Mouse (Mus musculus) inflammation-experienced regulatory T-cells, adult 6 months (primary cell): Measurements from ENCODE around the gene Metap2. TPM values are rescaled to one million over a fixed set of nuclear protein-coding genes. Genes with fewer than 3 reads are reported as not detected.
"Not testable (repeated sequence)": the region's sequence is repeated elsewhere in the genome, so short reads cannot be mapped to it uniquely, and the experiment has no call there.

Source experiments
- ATAC-seq: one replicate; pipeline ENCODE4 v1.8.0; 2017
- polyA plus RNA-seq, 3 experiments: library from polyadenylated mRNA; unstranded; fragments of 100-300 nt; shearing (Covaris generic); gene quantifications; one replicate each; pipeline ENCODE4 v1.2.1; 2017

Gene Metap2
- polyA plus RNA-seq, 3 experiments from 2014 or later, result 177 to 252 (median 239) TPM

DNA sequence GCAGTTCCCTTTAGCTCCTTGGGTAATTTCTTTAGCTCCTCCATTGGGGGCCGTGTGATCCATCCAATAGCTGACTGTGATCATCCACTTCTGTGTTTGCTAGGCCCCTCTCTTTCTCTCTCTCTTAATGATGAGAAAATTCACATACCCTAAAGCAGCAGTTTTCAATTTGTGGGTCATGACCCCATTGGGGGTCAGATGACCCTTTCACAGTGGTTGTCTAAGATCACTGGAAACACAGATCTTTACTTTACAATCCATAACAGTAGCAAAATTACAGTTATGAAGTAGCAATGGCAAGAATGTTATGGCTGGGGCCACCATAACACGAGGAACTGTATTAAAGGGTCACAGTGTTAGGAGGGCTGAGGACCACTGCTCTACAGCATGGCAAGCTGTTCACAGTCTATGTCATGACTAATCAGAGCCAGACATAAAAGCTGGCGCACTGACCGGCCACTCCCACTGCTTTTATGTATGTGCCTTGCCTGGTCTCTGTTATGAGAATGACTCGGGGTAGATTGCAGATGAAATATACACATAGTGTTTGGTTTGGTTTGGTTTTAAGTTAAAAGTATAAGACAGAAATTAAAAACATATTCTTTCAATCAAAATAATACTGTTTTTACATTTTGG, 13.0 kb upstream of the Metap2 start:
- no peak for ATAC-seq

DNA sequence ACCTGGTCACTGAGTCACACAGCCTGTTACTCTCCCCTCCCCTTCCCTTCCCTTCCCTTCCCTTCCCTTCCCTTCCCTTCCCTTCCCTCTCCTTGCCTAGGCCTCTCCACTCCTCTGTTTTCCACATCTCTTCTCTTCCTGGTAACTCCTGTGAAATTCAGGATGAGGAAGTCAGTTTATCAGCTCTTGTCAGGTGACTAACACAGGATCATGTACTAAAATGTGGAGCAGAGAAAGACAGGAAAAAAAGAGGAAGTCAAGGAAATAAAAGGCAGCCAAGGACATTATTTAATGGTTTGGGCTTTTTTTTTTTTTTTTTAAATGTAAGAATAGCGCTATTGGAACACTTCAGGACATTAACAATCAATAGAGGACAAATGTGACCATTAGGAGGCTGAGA, 12.1 kb upstream of the Metap2 start:
- no peak for ATAC-seq

DNA sequence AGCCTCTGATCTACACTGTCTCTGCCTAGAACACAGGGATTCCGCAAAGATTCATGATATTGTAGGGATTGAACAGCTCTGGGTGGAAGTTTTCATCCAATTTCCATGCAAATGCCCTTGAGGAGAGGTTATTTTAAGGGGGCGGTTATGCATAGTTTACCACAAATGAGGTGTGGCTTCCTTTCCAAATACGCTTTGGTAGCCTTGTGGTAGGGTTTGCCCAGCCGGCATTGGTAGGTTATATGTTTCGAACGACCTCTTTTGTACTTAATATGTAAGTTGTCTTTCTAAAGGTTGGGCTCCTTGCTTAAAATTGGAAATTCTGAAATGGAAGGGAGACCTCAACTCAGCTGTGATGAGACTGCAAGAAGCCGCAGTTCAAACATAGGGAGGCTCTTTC, 11.6 kb upstream of the Metap2 start:
- no peak for ATAC-seq

DNA sequence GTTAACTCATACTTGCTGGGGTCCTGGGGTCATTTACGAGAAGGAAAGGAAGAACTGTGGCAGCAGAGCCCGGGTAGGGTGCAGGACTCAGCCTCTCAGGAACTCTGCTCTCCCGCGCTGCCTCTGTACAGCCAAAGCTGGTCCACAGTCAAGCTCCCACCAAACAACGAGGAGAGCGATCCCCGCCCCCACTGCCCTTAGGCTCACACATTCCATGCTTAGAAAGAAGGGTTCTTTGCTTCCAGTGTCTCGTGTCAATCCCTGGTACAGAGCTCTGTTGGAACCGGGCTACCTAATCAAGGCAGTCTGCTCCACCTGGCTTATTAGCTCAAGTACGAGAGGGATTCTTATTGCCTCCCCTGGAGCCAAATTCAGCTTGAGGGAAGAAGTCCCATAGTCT, 10.5 kb upstream of the Metap2 start:
- ATAC-seq, result no peak

DNA sequence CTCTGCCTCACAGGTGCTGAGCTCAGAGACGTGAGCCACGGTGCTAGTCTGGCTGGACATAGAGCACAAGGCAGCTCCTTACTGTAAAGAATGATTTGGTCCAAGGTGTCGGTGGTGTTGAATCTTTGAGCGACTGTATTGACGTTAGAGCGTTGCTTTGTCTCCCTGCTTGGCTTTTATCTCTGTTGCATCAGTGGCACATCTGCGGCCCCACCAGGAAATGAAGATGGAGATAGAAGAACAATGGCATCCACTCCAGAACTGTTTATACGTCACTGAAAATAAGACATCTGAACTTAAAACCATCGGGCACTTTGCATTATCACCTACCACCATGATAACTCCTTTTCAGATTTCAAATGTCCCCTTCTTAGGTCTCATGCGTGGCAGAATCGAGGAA, 3.0 kb upstream of the Metap2 start:
- no peak for ATAC-seq

DNA sequence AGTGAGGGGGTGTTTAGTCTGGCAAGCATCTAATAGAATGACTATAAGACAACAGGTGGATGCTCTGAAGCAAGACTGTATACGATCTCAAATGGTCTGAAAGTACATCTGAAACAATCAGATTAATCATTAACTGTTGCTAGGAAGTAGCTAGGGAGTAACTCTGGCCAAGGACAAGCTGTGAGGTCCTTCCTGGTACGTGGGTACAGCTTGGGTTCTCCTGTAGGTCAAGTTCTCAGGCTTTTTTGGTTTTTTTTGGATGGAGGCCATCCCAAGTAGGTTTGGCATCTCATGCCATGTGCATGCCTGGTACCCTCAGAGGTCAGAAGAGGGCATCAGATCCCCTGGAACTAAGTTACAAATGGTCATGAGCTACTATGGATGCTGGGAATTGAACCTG, 2.4 kb upstream of the Metap2 start:
- ATAC-seq, result no peak

DNA sequence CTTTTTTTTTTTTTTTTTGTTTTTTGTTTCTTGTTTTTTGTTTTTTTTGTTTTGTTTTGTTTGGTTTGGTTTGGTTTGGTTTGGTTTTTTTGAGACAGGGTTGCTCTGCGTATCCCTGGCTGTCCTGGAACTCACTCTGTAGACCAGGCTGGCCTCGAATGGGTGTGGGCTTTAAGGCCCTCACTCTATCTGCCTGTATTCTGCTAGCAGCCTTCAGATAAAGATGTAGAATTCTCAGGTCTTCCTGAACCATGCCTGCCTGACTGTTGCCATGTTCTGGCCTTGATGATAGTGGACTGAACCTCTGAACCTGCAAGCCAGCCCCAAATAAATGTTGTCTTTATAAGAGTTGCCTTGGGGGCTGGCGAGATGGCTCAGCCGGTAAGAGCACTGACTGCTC, 4.3 kb downstream of the Metap2 start:
- ATAC-seq, result no peak

DNA sequence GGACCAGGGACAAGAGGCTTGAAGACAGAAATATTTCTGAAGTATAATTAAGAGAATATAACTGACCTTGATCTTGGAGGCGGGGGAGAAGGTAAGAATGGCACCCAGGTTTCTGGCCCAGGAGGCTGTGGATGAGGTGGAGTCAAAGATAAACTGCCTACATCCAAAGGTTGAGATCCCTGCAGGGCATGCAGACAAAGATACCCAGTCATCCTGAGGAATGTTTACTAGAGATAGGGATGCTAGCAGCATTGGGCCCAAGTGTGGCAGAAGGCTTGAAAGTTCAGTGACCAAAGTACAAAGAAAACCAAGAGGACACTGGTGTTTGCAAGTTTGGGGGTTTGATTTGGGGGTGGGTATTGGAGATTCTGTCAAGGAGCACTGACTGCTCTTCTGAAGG, 5.9 kb downstream of the Metap2 start:
- ATAC-seq, result no peak

DNA sequence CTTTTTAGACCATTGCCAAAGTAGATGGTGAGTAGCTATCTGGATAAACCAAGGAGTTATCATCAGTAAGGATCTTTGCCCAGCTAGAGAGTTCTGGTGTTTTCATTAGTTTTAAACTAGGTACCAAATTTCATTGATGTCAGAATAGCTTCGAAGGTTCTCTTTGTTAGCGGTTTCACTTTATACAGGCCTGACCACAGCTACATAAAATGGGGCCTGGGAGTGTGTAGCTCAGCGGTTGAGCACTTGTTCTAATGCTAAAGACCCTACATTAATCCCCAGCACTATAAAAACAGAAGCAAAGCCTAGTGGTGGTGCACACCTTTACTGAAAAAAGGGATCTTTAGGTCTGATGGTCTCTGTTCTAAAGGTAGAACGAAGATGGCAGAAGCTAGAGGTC, 6.3 kb downstream of the Metap2 start:
- ATAC-seq, result no peak

DNA sequence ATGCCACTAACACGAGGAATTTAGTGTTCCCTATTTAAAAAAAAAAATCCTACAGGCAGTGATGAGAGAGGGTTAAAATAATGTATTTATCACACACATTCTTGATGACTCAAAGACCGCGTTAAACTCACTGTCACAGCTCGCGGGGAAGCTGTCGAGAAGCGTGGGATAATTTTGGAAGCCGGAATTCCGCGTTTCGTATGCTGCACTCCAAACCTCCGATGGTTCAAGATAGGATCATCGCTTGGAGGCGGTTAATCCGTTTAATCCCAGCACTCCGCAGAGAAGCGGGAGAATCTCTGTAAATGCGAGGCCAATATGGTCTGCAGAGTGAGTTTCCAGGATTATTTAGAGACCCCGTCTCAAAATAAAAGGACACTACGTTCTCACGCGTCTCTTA, 6.9 kb downstream of the Metap2 start:
- ATAC-seq, result peak; percentile 37

DNA sequence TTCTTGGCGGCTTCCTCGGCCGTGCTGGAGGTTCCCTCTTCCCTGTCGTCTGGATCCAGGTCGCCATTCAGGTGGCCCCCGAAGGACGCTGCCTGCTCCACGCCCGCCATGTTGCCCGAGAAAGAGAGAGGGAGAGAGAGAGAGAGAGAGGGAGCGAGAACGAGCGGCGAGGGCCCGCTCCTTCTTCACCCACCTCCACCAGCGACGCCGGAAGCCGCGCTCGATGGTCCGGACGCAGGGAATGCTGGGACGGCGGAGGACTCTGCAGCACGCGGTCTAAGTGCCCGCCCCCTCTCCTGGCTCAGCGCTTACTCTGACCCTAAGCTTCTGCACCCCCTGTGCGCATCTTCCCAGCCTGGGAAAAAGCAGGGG, 7.3 kb downstream of the Metap2 start:
- ATAC-seq, result peak; percentile 94

DNA sequence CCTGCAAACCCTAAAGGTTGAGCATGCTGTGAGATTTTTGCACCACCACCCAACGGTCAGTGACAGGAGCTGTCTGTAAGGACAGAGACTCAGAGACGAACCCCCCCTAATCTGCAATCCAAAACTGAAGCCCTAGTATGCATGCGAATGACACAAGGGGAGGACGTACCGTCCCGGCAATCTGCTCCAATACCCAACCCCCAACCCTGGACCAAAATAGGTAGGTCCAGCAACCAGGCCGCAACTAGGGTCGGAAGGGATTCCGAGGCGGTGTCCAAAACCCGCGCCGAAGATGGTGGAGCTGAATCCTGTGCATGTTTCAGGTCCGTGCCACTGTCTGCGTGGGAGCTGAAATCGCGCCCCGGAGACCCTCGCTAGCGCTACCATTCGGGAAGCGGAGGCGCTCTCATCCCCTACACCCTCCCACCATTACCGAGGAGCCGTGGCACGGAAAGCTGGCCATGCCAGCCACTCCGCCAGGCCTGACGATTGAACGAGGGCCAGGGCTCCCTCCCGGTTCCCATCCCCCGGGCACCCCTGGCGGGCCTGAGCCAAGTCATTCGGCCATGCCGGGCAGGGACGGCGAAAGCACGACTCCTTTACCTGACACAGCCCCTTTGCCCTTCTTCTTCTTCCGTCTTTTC, 7.8 kb downstream of the Metap2 start:
- ATAC-seq, result peak; percentile 26

DNA sequence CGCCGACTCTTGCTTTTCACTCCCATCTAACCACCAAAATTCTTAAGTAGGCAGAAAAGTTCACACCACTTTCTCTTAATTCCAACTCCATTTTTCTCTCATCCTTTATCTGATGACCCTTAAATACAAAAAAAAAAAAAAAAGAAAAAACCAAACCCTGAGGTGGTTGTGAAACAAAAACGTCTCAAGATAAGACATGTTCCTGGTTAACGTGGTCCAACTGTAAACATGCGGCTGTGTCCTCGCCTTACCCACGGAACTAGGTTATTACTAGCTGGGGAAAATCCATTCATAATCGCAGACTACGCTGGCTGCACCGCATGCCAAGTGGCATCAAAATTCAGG, 8.3 kb downstream of the Metap2 start:
- ATAC-seq, result no peak

DNA sequence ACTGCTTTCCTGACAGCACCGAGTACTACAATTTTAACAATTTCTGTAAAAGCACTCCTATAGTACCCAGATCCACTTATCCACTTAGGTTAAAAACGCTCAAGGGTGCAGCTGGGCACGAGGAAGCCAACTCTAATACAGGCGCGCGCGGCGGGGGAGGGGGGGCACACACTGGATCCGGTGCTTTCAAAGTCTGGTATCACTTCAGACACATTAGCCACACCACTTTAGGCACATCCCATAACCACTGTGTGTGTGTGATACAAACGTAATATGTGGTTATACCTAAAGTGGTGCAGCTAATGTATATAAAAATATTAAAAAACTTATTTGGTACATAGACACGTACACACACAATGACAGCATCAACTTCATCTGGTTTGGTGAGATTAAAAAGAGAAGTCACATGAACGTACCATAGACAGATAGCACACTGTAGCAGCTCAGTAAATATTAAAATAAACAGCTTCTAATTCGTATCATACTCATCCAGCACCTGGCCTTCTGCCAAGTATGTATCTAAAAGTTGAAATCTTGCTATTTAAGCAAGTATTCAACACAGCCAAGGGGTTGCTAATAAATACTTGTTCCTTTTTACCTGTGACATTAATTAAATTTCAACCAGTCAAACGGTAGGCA, 10.9 kb downstream of the Metap2 start:
- ATAC-seq, result no peak

DNA sequence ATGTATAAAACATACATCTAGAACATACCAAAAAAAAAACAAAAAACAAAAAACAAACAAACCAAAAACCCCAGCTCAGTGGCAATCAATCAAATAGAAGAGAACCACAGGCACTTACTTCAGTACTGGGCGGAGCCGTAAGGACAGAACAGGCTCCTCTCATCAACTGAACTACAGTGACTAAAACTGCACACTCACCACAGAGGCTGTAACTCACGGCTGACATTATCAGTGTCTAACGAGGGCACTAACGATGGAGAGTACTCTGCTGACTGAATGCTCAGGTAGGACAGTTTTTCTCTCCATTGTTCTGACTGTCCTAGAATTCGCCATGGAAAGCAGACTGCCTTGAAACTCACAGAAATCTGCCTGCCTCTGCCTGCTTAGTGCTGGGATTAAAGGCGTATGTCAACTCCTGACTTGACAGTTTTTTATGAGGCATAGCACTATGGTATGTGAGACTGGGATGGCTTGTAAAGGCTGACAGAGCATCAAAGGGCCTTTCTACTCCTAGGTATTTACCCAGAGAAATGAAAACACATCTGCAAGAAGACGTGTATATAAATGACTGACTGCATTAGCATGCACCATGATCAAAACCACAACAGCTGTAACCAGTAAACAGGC, 14.0 kb downstream of the Metap2 start:
- peak; percentile 23 for ATAC-seq

DNA sequence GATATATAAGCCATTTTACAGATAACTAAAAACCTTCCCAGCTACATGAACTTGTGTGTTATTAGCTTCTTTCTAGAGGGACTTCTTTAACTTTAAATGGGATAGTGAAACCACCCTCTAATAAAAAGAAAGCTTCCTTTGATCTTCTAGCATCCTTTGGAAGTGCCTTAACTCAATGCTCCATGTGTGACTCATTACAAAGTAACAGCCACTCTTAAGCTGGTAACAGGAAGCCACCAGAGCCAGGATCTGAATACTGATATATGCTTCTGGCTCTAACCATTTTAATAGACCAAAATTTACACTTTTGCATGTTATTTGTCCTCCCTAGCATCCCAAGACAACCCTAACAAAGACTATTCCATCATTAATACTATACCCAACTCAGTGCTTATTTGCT, 15.0 kb downstream of the Metap2 start:
- ATAC-seq, result peak; percentile 63

DNA sequence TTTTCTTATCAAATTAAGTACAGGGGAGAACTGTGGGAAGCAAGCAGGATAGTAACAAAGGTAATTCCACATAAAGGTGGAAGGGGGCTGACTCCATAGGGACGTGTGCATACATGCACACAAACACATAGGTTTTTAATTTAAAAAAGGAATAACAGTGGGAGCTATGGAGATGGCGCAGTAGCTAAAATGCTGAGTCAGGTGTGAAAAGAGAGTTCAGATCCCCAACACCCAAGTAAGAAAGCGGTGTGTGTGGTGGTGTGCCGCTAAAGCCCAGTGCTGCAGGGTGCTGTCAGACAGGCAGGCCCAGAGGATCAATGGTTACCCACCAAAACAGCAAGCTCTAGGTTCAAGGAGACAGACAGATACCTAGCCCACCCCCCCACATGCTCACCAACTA, 18.2 kb downstream of the Metap2 start:
- ATAC-seq, result no peak

DNA sequence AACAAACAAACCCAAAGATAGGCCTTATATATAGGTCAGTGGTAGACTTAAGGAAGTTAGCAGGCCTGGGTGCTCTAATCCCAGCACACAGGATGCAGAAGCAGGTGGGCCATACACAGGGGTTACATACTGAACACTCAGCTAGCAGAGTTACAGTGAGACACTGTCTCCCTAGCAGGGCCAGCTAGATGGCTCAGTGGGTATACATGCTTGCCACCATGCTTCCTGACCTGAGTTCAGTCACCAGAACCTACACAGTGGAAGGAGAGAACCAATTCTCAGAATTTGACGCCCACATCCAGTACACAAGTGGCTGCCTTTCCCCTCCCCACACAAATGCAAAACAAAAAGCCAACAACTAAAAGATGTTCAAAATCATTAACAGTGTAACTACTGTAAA, 20.1 kb downstream of the Metap2 start:
- peak; percentile 63 for ATAC-seq

DNA sequence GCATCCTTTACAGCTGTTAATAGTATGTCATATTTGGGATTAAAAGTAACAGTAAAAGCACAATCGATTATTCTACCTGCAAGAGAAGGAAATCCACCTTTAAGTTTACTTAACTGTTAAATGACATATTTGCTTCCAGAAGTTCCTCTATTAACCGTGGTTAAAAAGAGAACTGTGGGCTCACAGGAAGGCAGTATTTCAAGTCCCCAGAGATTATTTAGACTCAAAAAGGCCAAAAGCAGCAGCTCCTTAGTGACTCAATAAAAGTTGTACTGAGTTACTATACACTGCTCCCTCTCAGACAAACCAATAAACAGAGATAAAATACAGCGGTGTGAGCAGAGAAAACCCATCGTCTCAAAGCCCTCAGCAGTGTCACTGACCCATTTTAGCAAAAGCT, 28.0 kb downstream of the Metap2 start:
- ATAC-seq, result no peak

DNA sequence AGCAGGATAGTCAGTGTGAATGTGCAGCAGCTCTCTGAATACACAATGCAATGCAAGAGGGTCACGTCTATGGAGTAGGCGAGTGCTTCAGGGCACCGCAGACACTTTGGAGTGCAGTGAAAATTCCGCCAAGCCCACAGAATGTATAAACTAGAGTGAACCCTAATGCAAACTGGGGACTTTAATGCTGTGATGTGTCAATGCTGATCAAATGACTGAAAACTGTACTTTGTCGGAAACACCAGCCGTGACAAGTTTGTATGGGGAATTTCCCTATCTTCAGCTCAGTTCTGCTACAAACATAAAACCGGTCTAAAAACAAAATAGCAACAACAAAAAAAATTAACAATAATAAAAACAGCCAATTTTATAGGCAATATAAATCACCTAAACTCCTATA, 28.5 kb downstream of the Metap2 start:
- ATAC-seq, result peak; percentile 84

DNA sequence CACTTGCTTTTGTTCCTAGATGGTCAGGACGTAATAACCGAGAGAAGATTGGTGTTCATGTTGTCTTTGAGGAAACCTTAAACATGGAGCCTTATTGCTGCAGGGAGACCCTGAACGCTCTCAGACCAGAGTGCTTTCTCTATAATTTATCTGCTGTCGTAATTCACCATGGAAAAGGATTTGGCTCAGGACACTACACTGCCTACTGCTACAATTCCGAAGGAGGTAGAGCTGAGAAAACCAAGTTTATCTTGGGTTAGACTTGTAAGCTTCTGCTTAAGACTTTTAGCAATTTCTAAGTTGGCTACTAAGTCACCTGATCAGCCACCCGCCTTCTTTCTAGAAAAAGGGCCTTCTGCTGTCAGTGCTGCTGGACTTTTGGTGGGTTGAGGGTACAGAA, 40.8 kb downstream of the Metap2 start:
- no peak for ATAC-seq

DNA sequence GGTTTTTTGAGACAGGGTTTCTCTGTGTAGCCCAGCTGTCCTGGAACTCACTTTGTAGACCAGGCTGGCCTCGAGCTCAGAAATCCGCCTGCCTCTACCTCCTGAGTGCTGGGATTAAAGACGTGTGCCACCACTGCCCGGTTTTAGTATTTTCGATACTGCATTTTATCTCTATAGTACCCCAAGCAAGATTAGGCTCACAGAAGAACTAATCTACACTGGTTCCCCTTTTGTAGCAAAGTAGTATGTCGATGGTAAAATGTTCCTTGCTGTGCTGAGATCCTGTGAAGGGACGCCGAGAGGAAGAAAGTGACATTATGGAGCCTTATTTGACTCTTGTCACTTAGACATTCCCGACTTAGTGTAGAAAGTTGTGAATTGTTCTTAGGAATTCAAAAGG, 41.8 kb downstream of the Metap2 start:
- no peak for ATAC-seq

DNA sequence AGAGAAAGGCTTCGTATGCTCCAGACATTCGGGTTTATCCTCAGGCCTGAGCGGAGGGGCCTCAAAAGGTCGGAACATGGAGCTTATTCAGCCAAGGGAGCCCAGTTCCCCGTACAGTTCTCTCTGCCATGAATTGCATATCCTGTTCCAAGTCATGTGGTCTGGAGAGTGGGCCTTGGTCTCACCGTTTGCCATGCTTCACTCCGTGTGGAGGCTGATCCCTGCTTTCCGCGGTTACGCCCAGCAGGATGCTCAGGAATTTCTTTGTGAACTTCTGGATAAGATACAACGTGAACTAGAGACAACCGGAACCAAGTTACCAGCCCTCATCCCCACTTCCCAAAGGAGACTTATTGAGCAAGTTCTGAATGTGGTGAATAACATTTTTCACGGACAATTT, 50.2 kb downstream of the Metap2 start:
- ATAC-seq, result no peak

DNA sequence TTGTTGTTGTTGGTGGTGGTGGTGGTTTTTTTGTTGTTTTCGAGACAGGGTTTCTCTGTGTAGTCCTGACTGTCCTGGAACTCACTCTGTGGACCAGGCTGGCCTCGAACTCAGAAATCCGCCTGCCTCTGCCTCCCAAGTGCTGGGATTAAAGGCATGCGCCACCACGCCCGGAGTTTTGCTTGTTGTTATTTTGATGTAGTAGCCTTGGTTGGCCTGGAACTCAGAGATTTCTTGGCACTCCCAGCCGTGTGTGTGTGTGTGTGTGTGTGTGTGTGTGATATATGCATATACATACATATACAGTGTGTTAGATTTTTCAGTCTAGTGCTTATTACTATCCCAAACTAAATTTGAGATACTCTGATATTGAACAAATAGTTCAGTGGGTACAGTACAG, 61.8 kb downstream of the Metap2 start:
- ATAC-seq, result not testable (repeated sequence)
